Mouse (Mus musculus) erythroblast, embryonic 14.5 days (primary cell): ENCODE measurements around the gene Cgref1. TPM values are rescaled to one million over a fixed set of nuclear protein-coding genes. Genes with fewer than 3 reads are reported as not detected.

ENCODE experiments used
- H3K27me3 ChIP-seq: 2 replicates; pipeline ENCODE4 v1.6.1; 2012; ENCODE audit warnings: inconsistent platforms; ENCODE audit not compliant: control insufficient read depth
- H3K36me3 ChIP-seq: 2 replicates; pipeline ENCODE4 v1.6.1; 2012; ENCODE audit warnings: mild to moderate bottlenecking, inconsistent platforms; ENCODE audit not compliant: control insufficient read depth
- H3K4me1 ChIP-seq: 2 replicates; pipeline ENCODE4 v1.6.1; 2012; ENCODE audit warnings: inconsistent platforms; ENCODE audit not compliant: control insufficient read depth
- H3K4me3 ChIP-seq: replicated peaks from 2 replicates; pipeline ENCODE3; 2012; ENCODE audit warnings: moderate library complexity, mild to moderate bottlenecking, inconsistent platforms
- H3K9me3 ChIP-seq: 2 replicates; pipeline ENCODE4 v1.6.1; 2012; ENCODE audit warnings: low read length, inconsistent platforms, mixed read lengths; ENCODE audit not compliant: control insufficient read depth
- GATA1 ChIP-seq: IDR thresholded peaks from 2 replicates; pipeline ENCODE4 v1.6.1; 2012; ENCODE audit warnings: low read length, inconsistent platforms, mixed read lengths
- TAL1 ChIP-seq: IDR thresholded peaks from 3 replicates; pipeline ENCODE4 v1.6.1; 2012; ENCODE audit warnings: low read length, inconsistent platforms, mixed read lengths
- polyA plus RNA-seq: library from polyadenylated mRNA; stranded (reverse); fragments of >175 nt; gene quantifications from 2 replicates; pipeline ENCODE4 v1.2.3, GENCODE M21; 2012

The Cgref1 gene
- polyA plus RNA-seq = not detected in 2 replicates

DNA sequence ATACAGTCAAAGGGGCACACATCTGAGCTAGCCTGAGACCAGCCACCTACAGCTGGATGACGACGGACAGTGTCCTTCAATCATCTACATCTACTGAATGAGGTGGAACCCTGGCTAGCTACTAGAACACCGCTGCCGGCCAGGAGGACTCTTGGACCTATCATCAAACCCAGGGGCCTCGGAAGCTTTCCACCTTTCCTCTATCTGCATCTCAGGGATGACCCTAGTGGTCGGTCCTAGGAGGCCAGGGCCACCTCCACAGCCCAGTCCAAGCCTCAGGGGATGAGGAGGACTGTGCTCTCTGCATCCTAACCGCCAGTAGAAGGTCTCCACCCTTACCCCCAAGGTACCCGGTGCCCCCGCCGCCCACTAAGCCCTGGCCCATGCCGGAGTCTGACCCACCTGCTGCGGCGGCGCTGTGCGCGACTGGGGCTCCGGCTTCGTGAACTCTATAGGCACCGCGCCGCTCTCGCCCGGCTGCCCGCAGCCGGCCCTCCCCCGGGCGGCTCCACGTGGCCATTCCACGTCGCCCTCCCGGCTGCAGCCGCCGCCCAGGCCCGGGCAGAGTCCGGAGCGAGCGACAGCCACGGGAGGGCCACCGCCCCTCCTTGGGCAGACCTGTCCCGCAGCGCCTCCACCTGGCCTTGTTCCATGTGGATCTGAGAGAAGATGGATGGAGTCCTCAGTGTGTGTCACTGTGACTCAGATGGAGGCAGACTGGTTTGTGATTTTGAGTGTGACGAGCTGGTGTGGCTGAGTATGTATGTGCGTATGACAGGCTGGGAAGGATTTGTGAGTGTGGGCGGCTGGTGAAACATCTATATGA, at the start of gene Cgref1:
Gene Cgref1, minus strand, starts transcription at position 636 of the 826 bp plus-strand sequence.
- TF ChIP-seq TAL1 = no peak
- TF ChIP-seq GATA1 = no peak
- Histone ChIP-seq H3K4me1 (peaks cover 20% of the 10 kb centered on the region), H3K27me3 (peaks cover 39% of the 10 kb centered on the region), H3K4me3 (peak within 1 kb of the TSS; percentile 38), H3K9me3 (no peaks in the 10 kb centered on the region), H3K36me3 (no peaks in the 10 kb centered on the region)

- no peaks in the 10 kb centered on the region for H3K9me3 ChIP-seq
- no peak overlapping the region for H3K4me3 ChIP-seq
- TF ChIP-seq TAL1 = no peak
- TF ChIP-seq GATA1 = no peak
- no peaks in the 10 kb centered on the region for H3K27me3 ChIP-seq
- no peaks in the 10 kb centered on the region for H3K4me1 ChIP-seq
- H3K36me3 ChIP-seq = no peaks in the 10 kb centered on the region
Observed at GRCm38 (mm10) chr5:30994074-30994473, 48.7 kb upstream of the Cgref1 start.

GRCm38 (mm10) chr5:30992980-30993676, 47.7 kb upstream of the Cgref1 start:
- no peaks in the 10 kb centered on the region for H3K27me3 ChIP-seq
- H3K9me3 ChIP-seq = no peaks in the 10 kb centered on the region
- no peak overlapping the region for H3K4me3 ChIP-seq
- H3K36me3 ChIP-seq = no peaks in the 10 kb centered on the region
- H3K4me1 ChIP-seq = no peaks in the 10 kb centered on the region
- TF ChIP-seq GATA1 (no peak), TAL1 (no peak)

- Histone ChIP-seq H3K27me3 (no peaks in the 10 kb centered on the region), H3K36me3 (no peaks in the 10 kb centered on the region), H3K4me1 (no peaks in the 10 kb centered on the region), H3K9me3 (no peaks in the 10 kb centered on the region), H3K4me3 (no peak overlapping the region)
- no peak for TF ChIP-seq TAL1
Observed at GRCm38 (mm10) chr5:30982357-30982756, 37.0 kb upstream of the Cgref1 start.

- no peaks in the 10 kb centered on the region for H3K9me3 ChIP-seq
- H3K36me3 ChIP-seq = no peaks in the 10 kb centered on the region
- no peaks in the 10 kb centered on the region for H3K27me3 ChIP-seq
- no peak overlapping the region for H3K4me3 ChIP-seq
- H3K4me1 ChIP-seq = peaks cover 2% of the 10 kb centered on the region
- TF ChIP-seq GATA1 (no peak), TAL1 (no peak)
Observed at GRCm38 (mm10) chr5:30974870-30975656, 29.7 kb upstream of the Cgref1 start.

GRCm38 (mm10) chr5:30969440-30969839, 24.0 kb upstream of the Cgref1 start:
- Histone ChIP-seq H3K36me3 (no peaks in the 10 kb centered on the region), H3K4me1 (peaks cover 15% of the 10 kb centered on the region), H3K9me3 (no peaks in the 10 kb centered on the region), H3K4me3 (no peak overlapping the region), H3K27me3 (no peaks in the 10 kb centered on the region)
- TF ChIP-seq GATA1 (no peak), TAL1 (no peak)

- TF ChIP-seq TAL1 (no peak), GATA1 (no peak)
Observed at GRCm38 (mm10) chr5:30968416-30968815, 23.0 kb upstream of the Cgref1 start, which contains the start of gene Tcf23. Tcf23 (plus strand) TSS chr5:30968662.

GRCm38 (mm10) chr5:30966189-30966588, 20.8 kb upstream of the Cgref1 start:
- H3K36me3 ChIP-seq = no peaks in the 10 kb centered on the region
- H3K9me3 ChIP-seq = 0 out of 2 replicates have a peak, but pooled peaks cover 3% of the 10 kb centered on the region
- H3K27me3 ChIP-seq = peaks cover 7% of the 10 kb centered on the region
- H3K4me1 ChIP-seq = peaks cover 21% of the 10 kb centered on the region
- TF ChIP-seq TAL1 (no peak), GATA1 (no peak)
- no peak overlapping the region for H3K4me3 ChIP-seq

More at GRCm38 (mm10) chr5:30968416-30968815, 23.0 kb upstream of the Cgref1 start, which contains the start of gene Tcf23:
- Histone ChIP-seq H3K27me3 (peaks cover under 1% of the 10 kb centered on the region), H3K36me3 (no peaks in the 10 kb centered on the region), H3K9me3 (0 out of 2 replicates have a peak, but pooled peaks cover 3% of the 10 kb centered on the region), H3K4me3 (no peak within 1 kb of the TSS), H3K4me1 (peaks cover 15% of the 10 kb centered on the region)

GRCm38 (mm10) chr5:30963916-30964315, 18.5 kb upstream of the Cgref1 start:
- Histone ChIP-seq H3K4me3 (no peak overlapping the region), H3K9me3 (0 out of 2 replicates have a peak, but pooled peaks cover 3% of the 10 kb centered on the region), H3K4me1 (peaks cover 27% of the 10 kb centered on the region), H3K27me3 (peaks cover 9% of the 10 kb centered on the region), H3K36me3 (peaks cover 3% of the 10 kb centered on the region)
- TF ChIP-seq GATA1 (no peak), TAL1 (no peak)
